Mouse (Mus musculus) lung, postnatal 0 days (tissue): ENCODE data around the gene Rapgef6. TPM values are rescaled to one million over a fixed set of nuclear protein-coding genes. Genes with fewer than 3 reads are reported as not detected.

Experiments
- ATAC-seq: fragments of 200-750 bp; cut with Nextera tagmentation; 2 replicates; pipeline ENCODE4 v1.8.0; 2017; ENCODE audit warnings: moderate library complexity
- DNase-seq: peaks from one replicate; pipeline ENCODE4 v3.0.0-alpha.2; 2016; ENCODE audit warnings: low spot score
- H3K27ac ChIP-seq: fragments of 300-500 bp; sonication (generic); 2 replicates; pipeline ENCODE4 v1.5.1; 2014; ENCODE audit warnings: antibody characterized with exemption, mild to moderate bottlenecking, low read length, mixed read lengths
- H3K27me3 ChIP-seq: fragments of 300-500 bp; sonication (generic); replicated peaks from 2 replicates; pipeline ENCODE4 v1.6.1; 2014; ENCODE audit warnings: low read length, mixed read lengths; ENCODE audit not compliant: insufficient read depth
- H3K36me3 ChIP-seq: fragments of 300-500 bp; sonication (generic); 2 replicates; pipeline ENCODE4 v1.6.1; 2014; ENCODE audit warnings: low read length, mixed read lengths; ENCODE audit not compliant: insufficient read depth
- H3K4me1 ChIP-seq: fragments of 300-500 bp; sonication (generic); 2 replicates; pipeline ENCODE4 v1.6.1; 2014; ENCODE audit warnings: antibody characterized with exemption, low read depth, low read length, mixed read lengths; ENCODE audit not compliant: insufficient read depth
- H3K4me2 ChIP-seq: fragments of 300-500 bp; sonication (generic); replicated peaks from 2 replicates; pipeline ENCODE4 v1.6.1; 2014; ENCODE audit warnings: low read depth, mild to moderate bottlenecking, low read length, moderate library complexity, mixed read lengths
- H3K4me3 ChIP-seq: fragments of 300-500 bp; sonication (generic); 2 replicates; pipeline ENCODE4 v1.5.1; 2014; ENCODE audit warnings: low read depth, low read length
- H3K9ac ChIP-seq: fragments of 300-500 bp; sonication (generic); replicated peaks from 2 replicates; pipeline ENCODE4 v1.6.1; 2014; ENCODE audit warnings: low read depth, mild to moderate bottlenecking
- H3K9me3 ChIP-seq: fragments of 300-500 bp; sonication (generic); 2 replicates; pipeline ENCODE4 v1.6.1; 2016; ENCODE audit warnings: low read length, mixed read lengths
- CTCF ChIP-seq: IDR thresholded peaks from 2 replicates; pipeline ENCODE4 v1.5.1; 2016; ENCODE audit warnings: antibody characterized with exemption, mild to moderate bottlenecking
- EP300 ChIP-seq: IDR thresholded peaks from 2 replicates; pipeline ENCODE4 v1.6.1; 2016; ENCODE audit warnings: antibody characterized with exemption, mild to moderate bottlenecking, control low read depth
- WGBS: fragments of 180-500 bp; shearing (Covaris S2); extraction: QIAGEN DNeasy Blood & Tissue Kit; methylation state at CpG from one replicate; pipeline ENCODE4 v1.1.7; 2014; 5-methylcytosine and 5-hydroxymethylcytosine counted together
- microRNA-seq: library from miRNA; unstranded; fragments of <30 nt; microRNA quantifications from one replicate; pipeline ENCODE4, GENCODE M21; 2016
- polyA plus RNA-seq: library from polyadenylated mRNA; unstranded; fragments of >200 nt; fragmentation: Nextera tagmentation; extraction: Ambion mirVana; gene quantifications from 2 replicates; pipeline ENCODE4 v1.2.1, GENCODE M21; 2015

The Rapgef6 gene
- polyA plus RNA-seq, 1 experiment from 2014 or later = 28.3 TPM

DNA sequence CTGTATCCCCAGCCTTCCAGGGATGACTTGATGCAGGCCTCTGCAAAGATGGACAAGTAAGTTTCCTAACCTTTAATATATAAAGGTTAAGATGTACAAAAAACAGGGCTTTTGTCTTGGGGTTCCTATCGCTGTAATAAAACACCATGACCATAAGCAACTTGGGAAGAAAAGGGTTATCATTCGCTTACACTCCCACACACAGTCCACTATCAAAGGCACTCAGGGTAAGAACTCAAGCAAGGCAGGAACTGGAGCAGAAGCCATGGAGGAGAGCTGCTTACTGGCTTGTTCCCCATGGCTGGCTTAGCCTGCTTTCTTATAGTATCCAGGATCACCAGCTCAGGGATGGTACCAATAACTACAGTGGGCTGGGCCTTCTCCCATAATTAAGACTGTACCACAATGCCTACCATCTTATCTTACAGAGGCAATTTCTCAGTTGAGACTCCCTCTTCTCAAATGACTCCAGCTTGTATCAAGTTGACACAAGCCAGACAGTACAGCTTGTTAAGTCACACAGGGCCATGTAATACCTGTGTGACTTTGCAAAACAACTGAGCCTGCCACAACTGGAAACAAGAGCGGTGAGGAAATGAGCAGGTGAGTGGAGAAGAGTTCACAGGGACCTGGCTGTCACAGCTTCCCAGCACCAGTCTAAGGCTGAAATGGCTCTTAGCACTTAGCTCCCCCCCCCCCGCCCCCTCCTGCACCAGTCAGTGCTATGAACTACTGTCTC, 216.5 kb downstream of the Rapgef6 start:
- WGBS = 93% methylated on average over 4 of the region's 4 CpGs
- DNase-seq (no peak), ATAC-seq (no peak)
- no peaks in the 10 kb centered on the region for H3K27me3 ChIP-seq
- H3K4me2 ChIP-seq = no peak overlapping the region
- no peaks in the 10 kb centered on the region; the same call in 1 of the 2 replicates for H3K4me1 ChIP-seq
- no peak overlapping the region for H3K27ac ChIP-seq
- TF ChIP-seq CTCF (no peak), EP300 (no peak)
- no peaks in the 10 kb centered on the region for H3K36me3 ChIP-seq
- no peak overlapping the region for H3K9ac ChIP-seq
- no peaks in the 10 kb centered on the region for H3K9me3 ChIP-seq
- no peak overlapping the region for H3K4me3 ChIP-seq

DNA sequence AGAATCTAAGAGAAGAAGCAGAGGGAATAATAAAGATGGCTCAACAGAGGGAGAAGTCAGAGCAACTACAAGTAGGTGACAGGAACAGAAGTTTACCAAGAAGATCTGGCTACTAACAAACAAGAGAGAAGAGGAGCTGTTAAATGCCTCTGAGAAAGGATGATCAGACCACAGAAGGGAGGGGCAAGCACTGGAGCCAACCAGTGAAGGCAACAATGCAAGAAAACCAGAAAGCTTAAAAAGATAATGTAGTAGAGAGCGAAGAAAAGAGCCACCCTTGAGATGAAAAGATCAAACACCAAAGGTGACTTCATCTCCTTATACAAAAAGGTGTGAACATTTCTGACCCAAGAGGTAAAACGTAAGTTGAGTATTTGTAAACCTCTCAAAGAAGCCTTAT, 218.7 kb downstream of the Rapgef6 start:
- Histone ChIP-seq H3K4me1 (no peaks in the 10 kb centered on the region), H3K4me3 (no peak overlapping the region), H3K9ac (no peak overlapping the region), H3K4me2 (no peak overlapping the region), H3K27ac (no peak overlapping the region), H3K36me3 (no peaks in the 10 kb centered on the region), H3K9me3 (no peaks in the 10 kb centered on the region), H3K27me3 (no peaks in the 10 kb centered on the region)
- ATAC-seq = no peak
- WGBS = 74% methylated on average over 2 of the region's 2 CpGs
- no peak for DNase-seq
- TF ChIP-seq EP300 (no peak), CTCF (no peak)

- Histone ChIP-seq H3K27me3 (no peaks in the 10 kb centered on the region), H3K27ac (no peak overlapping the region), H3K9ac (no peak overlapping the region), H3K9me3 (no peaks in the 10 kb centered on the region), H3K4me1 (no peaks in the 10 kb centered on the region), H3K36me3 (no peaks in the 10 kb centered on the region), H3K4me3 (no peak overlapping the region), H3K4me2 (no peak overlapping the region)
- DNase-seq (no peak), ATAC-seq (no peak)
- TF ChIP-seq EP300 (no peak), CTCF (no peak)
- WGBS = 76% methylated on average over 1 of the region's 1 CpGs
These were observed 221.6 kb downstream of the Rapgef6 start for GRCm38 (mm10) chr11:54744231-54744630.

Small RNAs within 50 kb of the gene (microRNA-seq; reads per million reads assigned to microRNA genes)
- not detected for gene Gm26116

Other genes with a start within 250 kb of the Rapgef6 start
- gene Acsl6, start 219.0 kb upstream of the Rapgef6 start, polyA plus RNA-seq = 0.12 and 0.14 TPM in 2 replicates
- gene Meikin, start 152.2 kb upstream of the Rapgef6 start, polyA plus RNA-seq = not detected in 2 replicates
- 8.2 and 9.2 TPM in 2 replicates for gene Fnip1, start 84.6 kb upstream of the Rapgef6 start, polyA plus RNA-seq